Mouse (Mus musculus) ES-Bruce4 (cell line): ENCODE results near the gene Kirrel.

Experiments
- CTCF ChIP-seq: IDR thresholded peaks from one replicate; pipeline ENCODE4 v1.8.1; 2011; ENCODE audit warnings: low read depth, low read length
- POLR2A ChIP-seq: IDR thresholded peaks from one replicate; pipeline ENCODE4 v1.8.1; 2011; ENCODE audit warnings: low read length; ENCODE audit not compliant: insufficient read depth

DNA sequence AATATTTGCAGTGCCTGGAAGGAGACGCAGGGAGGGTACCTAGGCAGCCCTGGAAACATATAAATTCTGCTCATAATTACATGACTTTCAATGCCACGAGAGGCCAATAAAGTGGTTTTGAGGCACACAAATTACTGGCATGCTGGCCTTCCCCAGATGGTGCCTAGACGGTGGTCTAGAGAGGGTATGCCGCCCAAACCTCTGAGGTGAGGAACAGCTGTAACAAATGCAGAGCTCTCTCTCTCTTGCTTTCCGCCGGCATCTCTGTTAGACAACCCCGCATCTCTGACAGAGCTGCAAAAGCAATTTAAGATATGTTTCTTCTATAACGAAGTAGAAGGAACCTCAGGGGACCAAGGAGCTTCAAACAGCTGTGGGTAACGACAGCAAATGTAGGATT lies 56.3 kb downstream of the Kirrel start:
- TF ChIP-seq POLR2A (no peak), CTCF (no peak)
